Mouse (Mus musculus): ENCODE data around the gene Cradd.

DNA sequence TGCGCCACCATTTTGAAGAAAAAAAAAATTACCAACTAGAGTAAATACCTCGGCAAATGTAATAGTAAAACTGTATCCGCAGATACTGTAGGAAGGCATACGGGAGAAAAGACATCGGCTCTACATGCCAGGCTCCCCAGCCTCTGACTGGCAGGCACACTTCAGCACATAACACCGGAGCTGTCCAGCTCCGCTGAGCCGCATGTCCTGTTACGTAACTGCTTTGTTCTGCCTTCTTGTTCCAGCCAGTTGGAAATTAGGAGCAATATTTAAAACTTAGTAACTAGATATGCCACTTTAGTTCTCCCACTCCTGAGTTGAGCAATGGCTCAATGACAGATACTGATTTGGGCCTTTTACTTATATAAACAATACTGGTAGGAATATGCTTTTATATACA is 48.4 kb downstream of the Cradd start:
- TF ChIP-seq POLR2A (IDR thresholded peaks at IDR 0.05; ENCODE audit: insufficient read length, low read depth) (no peak), E2F4 (IDR thresholded peaks at IDR 0.05; ENCODE audit: insufficient read depth) (no peak), MAX (IDR thresholded peaks at IDR 0.05; ENCODE audit: low read depth) (no peak), TCF12 (IDR thresholded peaks at IDR 0.05; ENCODE audit: insufficient read depth, poor library complexity, severe bottlenecking) (no peak), MYOD1 (IDR thresholded peaks at IDR 0.05; ENCODE audit: control insufficient read depth in 1 of 3, insufficient read length in 2 of 3, low read depth in 2 of 3) (no peak), POLR2AphosphoS2 (IDR thresholded peaks at IDR 0.05; ENCODE audit: insufficient read length, low read depth) (no peak)
